Mouse (Mus musculus) MEL-GATA-1-ER (cell line): Measurements from ENCODE around the gene Gng10.

Source experiments
- DNase-seq: peaks from one replicate; pipeline ENCODE4 v3.0.0-alpha.2; 2012; ENCODE audit warnings: low read depth; ENCODE audit errors: extremely low read depth

Gene Gng10

DNA sequence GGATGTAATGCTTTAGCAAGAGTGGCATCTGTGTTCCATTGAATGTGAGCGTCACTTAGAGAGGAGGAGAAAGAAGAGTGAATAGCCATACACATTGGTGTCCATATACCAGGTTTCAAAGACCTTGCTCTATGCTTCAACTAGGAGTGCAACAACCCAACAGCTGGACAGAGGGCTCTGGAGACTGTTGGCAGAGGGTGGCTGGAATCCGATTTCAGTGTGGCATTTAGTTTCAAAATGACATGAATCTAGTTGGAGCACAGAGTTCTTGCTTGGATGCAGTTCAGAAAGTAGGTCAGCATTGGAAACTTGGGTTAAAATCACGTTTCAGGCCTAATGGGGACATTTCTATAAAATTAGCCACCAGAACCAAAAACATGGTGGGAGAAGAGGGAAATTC is 19.7 kb upstream of the Gng10 start:
- no peak for DNase-seq

DNA sequence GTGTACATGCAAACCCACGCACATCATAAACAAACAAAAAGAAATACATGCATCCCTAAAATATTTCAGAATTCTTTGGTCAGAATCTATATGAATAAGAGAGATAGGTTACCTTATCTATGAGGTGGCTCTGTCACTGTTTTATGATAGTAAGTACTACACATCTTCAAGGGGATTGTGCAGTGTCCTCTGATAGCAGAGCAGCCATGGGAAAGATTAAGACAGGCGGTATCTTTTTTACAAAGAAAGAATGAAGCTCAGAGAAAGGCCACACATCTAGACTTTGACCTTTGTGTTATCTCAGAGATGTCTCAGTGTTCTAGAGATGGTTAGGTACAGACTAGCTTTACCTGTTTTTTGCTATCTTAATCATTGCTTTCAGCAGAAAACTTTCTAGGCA is 18.0 kb upstream of the Gng10 start:
- DNase-seq, result no peak

GRCm38 (mm10) chr4:59034325-59034917 is 467 bp upstream of the Gng10 start:
- no peak for DNase-seq

DNA sequence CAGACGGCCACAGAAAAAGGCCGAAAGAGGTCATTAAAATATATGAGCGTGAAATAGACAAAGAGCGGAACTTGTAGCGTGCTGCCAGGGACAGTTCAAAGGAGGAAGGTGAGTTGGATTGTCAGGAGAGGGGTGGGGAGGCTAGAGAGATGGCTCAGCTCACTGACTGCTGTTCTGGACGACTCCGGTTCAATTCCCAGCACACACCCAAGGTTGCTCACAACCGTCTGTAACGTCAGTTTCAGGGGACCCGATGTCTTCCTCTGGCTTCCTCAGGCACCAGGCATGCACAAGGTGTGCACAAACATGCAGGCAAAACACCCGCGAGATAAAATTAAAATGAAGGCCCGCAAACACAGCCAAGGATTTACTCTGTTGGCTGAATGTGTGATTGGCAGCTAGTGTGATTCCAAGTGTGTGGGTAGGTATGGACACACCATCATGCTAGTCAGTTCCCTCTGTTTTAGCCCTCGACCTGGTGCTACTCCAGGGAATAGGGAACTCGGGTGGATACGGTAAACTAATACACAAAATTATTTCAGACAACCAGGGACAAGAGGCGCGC is 980 bp downstream of the Gng10 start:
- DNase-seq, result no peak

- DNase-seq, result peak; percentile 87
Measured at GRCm38 (mm10) chr4:59036490-59037127, 1.7 kb downstream of the Gng10 start.

- DNase-seq, result no peak
Measured at GRCm38 (mm10) chr4:59037525-59037924, 2.6 kb downstream of the Gng10 start.

DNA sequence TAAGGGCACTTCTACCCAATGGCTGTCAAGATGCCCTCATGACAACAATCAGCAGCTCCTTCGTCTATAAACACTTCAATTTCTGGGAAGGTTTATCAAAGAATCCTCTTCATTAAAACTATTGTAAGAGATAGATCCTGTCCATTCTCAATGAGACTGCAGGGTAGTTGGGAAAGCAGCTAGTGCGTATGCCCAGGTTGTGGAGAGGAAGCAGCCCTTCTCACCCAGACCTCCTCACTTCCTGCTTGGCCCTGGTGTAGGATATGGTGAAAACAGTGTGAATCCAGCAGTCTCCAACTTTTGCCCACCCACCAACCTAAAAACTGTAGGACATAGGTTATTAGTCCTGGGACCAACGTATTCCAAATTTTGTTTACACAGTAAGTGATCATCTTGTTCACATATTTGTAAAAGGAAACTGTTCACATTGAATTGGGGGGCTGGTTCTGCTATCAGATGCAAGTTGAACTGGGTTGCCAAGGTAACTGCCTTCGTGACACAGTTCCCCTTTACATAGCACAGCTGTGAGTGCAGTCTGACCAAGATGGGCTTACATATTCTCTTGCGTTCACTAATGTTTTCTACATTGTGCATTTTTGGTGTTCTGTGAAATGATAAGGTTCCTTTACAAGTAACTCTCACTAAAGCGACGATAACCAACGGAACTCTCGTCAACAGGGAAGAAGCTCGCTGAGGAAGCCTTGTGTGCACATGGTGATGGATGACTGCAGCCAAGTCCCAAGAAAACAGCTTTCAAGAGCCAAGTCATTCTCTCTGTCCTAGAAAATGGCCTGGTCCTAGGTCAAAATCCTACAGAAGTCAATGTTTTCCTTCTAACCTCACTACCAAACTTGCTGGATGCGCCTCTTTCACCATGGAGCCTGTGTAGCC is 5.8 kb downstream of the Gng10 start:
- DNase-seq, result peak; percentile 83

GRCm38 (mm10) chr4:59043074-59043473 is 8.2 kb downstream of the Gng10 start:
- no peak for DNase-seq

GRCm38 (mm10) chr4:59043891-59044290 is 9.0 kb downstream of the Gng10 start:
- DNase-seq, result peak; percentile 51

- no peak for DNase-seq
Measured at GRCm38 (mm10) chr4:59047222-59047621, 12.3 kb downstream of the Gng10 start.

GRCm38 (mm10) chr4:59051081-59051480 is 16.2 kb downstream of the Gng10 start:
- DNase-seq, result no peak

DNA sequence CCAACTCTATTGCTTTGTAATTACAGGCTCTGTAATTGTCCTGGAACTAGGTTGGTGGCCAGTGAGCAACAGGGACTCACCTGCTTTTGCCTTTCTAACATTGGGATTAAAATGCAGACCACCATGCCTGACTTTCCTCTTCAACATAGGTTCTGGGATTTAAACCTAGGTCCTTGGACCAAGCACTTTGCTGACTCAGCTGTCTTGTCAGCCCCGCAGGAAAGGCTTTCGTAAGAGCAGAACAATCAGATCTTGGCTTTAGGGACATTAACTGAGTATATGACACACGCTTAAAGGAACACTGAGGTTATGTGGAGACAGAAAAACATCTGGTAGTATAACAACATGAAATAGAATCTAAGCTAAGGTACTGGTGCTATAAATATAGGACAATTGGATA is 23.0 kb downstream of the Gng10 start:
- no peak for DNase-seq

DNA sequence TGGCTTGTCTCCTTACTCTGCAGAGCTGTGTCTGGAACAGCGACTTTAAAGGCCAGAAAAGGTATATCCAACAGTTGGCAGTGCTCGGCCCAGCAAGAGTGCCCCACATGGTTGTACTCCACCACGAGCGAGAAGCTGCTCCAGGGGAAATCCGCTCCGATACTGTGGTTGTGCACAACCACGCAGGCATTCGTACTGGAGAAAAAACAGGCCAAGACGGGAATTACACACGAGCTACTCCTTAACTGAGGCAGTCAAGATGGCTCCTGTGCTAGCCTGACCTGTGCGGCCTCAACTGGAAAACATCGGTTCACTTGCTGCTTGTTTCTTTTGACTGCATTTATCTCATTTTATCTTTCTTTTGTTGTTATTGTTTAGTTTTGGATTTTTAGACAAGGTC is 27.6 kb downstream of the Gng10 start:
- no peak for DNase-seq

GRCm38 (mm10) chr4:59069276-59069675 is 34.4 kb downstream of the Gng10 start:
- no peak for DNase-seq

GRCm38 (mm10) chr4:59083430-59083829 is 48.5 kb downstream of the Gng10 start:
- DNase-seq, result no peak

DNA sequence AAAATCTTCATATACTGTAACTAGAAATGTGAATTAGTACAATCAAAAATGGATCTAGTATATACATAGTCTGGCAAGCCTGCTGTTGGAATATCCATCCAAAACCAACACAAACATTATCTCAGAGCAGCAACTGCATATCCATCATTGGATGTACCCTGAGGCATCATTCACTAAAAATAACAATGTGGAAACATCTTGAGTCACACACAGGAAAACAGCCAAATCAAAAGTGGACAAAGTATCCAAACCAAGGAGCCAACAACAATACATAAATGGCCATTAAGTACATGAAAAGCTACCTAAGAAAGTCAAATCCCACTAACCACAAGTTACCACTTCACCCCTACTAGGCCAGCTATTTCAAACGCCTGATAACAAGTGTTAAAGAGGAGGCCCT is 54.5 kb downstream of the Gng10 start:
- DNase-seq, result no peak
